Mouse (Mus musculus) neural tube, embryonic 11.5 days (tissue): ENCODE data around the gene Kmt5b. TPM values are rescaled to one million over a fixed set of nuclear protein-coding genes. Genes with fewer than 3 reads are reported as not detected.

Source experiments
- ATAC-seq: fragments of 200-750 bp; cut with Nextera tagmentation; 2 replicates; pipeline ENCODE4 v1.8.0; 2017; ENCODE audit warnings: moderate number of reproducible peaks, mild to moderate bottlenecking, moderate TSS enrichment, moderate library complexity; ENCODE audit not compliant: insufficient read depth, low FRiP score, low TSS enrichment
- DNase-seq: peaks from one replicate; pipeline ENCODE4 v3.0.0-alpha.2; 2015; ENCODE audit warnings: low spot score
- H3K27ac ChIP-seq: fragments of 300-500 bp; sonication (generic); 2 replicates; pipeline ENCODE4 v1.5.1; 2014; ENCODE audit warnings: low read depth, mild to moderate bottlenecking, low read length
- H3K27me3 ChIP-seq: fragments of 300-500 bp; sonication (generic); 2 replicates; pipeline ENCODE4 v1.6.1; 2014; ENCODE audit warnings: mild to moderate bottlenecking, low read length, mixed read lengths; ENCODE audit not compliant: control insufficient read depth, insufficient read depth
- H3K36me3 ChIP-seq: fragments of 300-500 bp; sonication (generic); 2 replicates; pipeline ENCODE4 v1.6.1; 2014; ENCODE audit warnings: mild to moderate bottlenecking, low read length, moderate library complexity, mixed read lengths; ENCODE audit not compliant: control insufficient read depth, insufficient read depth
- H3K4me1 ChIP-seq: fragments of 300-500 bp; sonication (generic); 2 replicates; pipeline ENCODE4 v1.6.1; 2014; ENCODE audit warnings: low read length, mixed read lengths; ENCODE audit not compliant: control insufficient read depth, insufficient read depth
- H3K4me2 ChIP-seq: fragments of 300-500 bp; sonication (generic); 2 replicates; pipeline ENCODE4 v1.6.1; 2014; ENCODE audit warnings: low read depth, mild to moderate bottlenecking, moderate library complexity
- H3K4me3 ChIP-seq: fragments of 300-500 bp; sonication (generic); 2 replicates; pipeline ENCODE4 v1.5.1; 2014; ENCODE audit warnings: low read depth, low read length
- H3K9ac ChIP-seq: fragments of 300-500 bp; sonication (generic); 2 replicates; pipeline ENCODE4 v1.6.1; 2014; ENCODE audit warnings: mild to moderate bottlenecking, low read length
- H3K9me3 ChIP-seq: fragments of 300-500 bp; sonication (generic); 2 replicates; pipeline ENCODE4 v1.6.1; 2016; ENCODE audit warnings: low read length; ENCODE audit not compliant: control insufficient read depth
- WGBS: fragments of 180-500 bp; shearing (Covaris S2); extraction: QIAGEN DNeasy Blood & Tissue Kit; methylation state at CpG from one replicate; pipeline ENCODE4 v1.1.7; 2014; 5-methylcytosine and 5-hydroxymethylcytosine counted together
- polyA plus RNA-seq: library from polyadenylated mRNA; unstranded; fragments of >200 nt; fragmentation: Nextera tagmentation; extraction: Ambion mirVana; gene quantifications from 2 replicates; pipeline ENCODE4 v1.2.1, GENCODE M21; 2014

The Kmt5b gene
- polyA plus RNA-seq, 1 experiment from 2014 or later = 42.0 TPM

GRCm38 (mm10) chr19:3850847-3851469 lies 83.7 kb downstream of the Kmt5b start:
- H3K27me3 ChIP-seq = no peaks in the 10 kb centered on the region
- 6% methylated on average over 19 of the region's 19 CpGs for WGBS
- H3K9ac ChIP-seq = peak overlapping the region; percentile 90
- peak overlapping the region; percentile 81 for H3K4me2 ChIP-seq
- H3K27ac ChIP-seq = no peak overlapping the region
- H3K4me1 ChIP-seq = peaks cover 13% of the 10 kb centered on the region; the same call in 1 of the 2 replicates
- no peaks in the 10 kb centered on the region for H3K36me3 ChIP-seq
- no peaks in the 10 kb centered on the region for H3K9me3 ChIP-seq
- ATAC-seq (peak; percentile 61; the same call in 1 of the 2 replicates), DNase-seq (peak; percentile 42)
- peak overlapping the region; percentile 85 for H3K4me3 ChIP-seq

- WGBS = 1% methylated on average over 47 of the region's 54 CpGs
- ATAC-seq = peak; percentile 97
- H3K9me3 ChIP-seq = no peaks in the 10 kb centered on the region
- H3K4me1 ChIP-seq = peaks cover 13% of the 10 kb centered on the region; the same call in 1 of the 2 replicates
- peak; percentile 98 for DNase-seq
- H3K36me3 ChIP-seq = no peaks in the 10 kb centered on the region
- peak within 1 kb of the TSS; percentile 81 for H3K4me2 ChIP-seq
- H3K27ac ChIP-seq = peak within 1 kb of the TSS; percentile 95
- H3K4me3 ChIP-seq = peak within 1 kb of the TSS; percentile 85
- H3K9ac ChIP-seq = peak within 1 kb of the TSS; percentile 90
- no peaks in the 10 kb centered on the region for H3K27me3 ChIP-seq
Measured at GRCm38 (mm10) chr19:3851502-3851962, 84.3 kb downstream of the Kmt5b start, which contains the start of gene Chka. Gene Chka (plus strand): TSS chr19:3851773.

GRCm38 (mm10) chr19:3851979-3852681 lies 84.9 kb downstream of the Kmt5b start:
- peak overlapping the region; percentile 90 for H3K9ac ChIP-seq
- H3K4me3 ChIP-seq = peak overlapping the region; percentile 85
- no peak for DNase-seq
- no peaks in the 10 kb centered on the region for H3K9me3 ChIP-seq
- H3K27ac ChIP-seq = peak overlapping the region; percentile 95
- no peaks in the 10 kb centered on the region for H3K27me3 ChIP-seq
- 0% methylated on average over 49 of the region's 74 CpGs for WGBS
- H3K4me1 ChIP-seq = peaks cover 13% of the 10 kb centered on the region; the same call in 1 of the 2 replicates
- peak; percentile 20 for ATAC-seq
- H3K36me3 ChIP-seq = no peaks in the 10 kb centered on the region
- peak overlapping the region; percentile 81 for H3K4me2 ChIP-seq

GRCm38 (mm10) chr19:3853121-3853520 lies 85.9 kb downstream of the Kmt5b start:
- peak overlapping the region; percentile 85; the same call in 1 of the 2 replicates for H3K4me3 ChIP-seq
- no peak overlapping the region; the same call in 1 of the 2 replicates for H3K4me2 ChIP-seq
- no peaks in the 10 kb centered on the region for H3K9me3 ChIP-seq
- 89% methylated on average over 10 of the region's 10 CpGs for WGBS
- H3K4me1 ChIP-seq = peaks cover 13% of the 10 kb centered on the region; the same call in 1 of the 2 replicates
- ATAC-seq (no peak), DNase-seq (no peak)
- no peak overlapping the region for H3K9ac ChIP-seq
- H3K27me3 ChIP-seq = no peaks in the 10 kb centered on the region
- H3K36me3 ChIP-seq = no peaks in the 10 kb centered on the region
- H3K27ac ChIP-seq = no peak overlapping the region

- Histone ChIP-seq H3K27me3 (no peaks in the 10 kb centered on the region), H3K27ac (no peak overlapping the region), H3K9ac (no peak overlapping the region), H3K36me3 (no peaks in the 10 kb centered on the region), H3K9me3 (no peaks in the 10 kb centered on the region), H3K4me1 (peaks cover 13% of the 10 kb centered on the region; the same call in 1 of the 2 replicates), H3K4me3 (no peak overlapping the region), H3K4me2 (no peak overlapping the region)
- DNase-seq (no peak), ATAC-seq (no peak)
- 93% methylated on average over 1 of the region's 1 CpGs for WGBS
Measured at GRCm38 (mm10) chr19:3853891-3854290, 86.7 kb downstream of the Kmt5b start.

GRCm38 (mm10) chr19:3855091-3855490 lies 87.9 kb downstream of the Kmt5b start:
- no peak overlapping the region for H3K4me2 ChIP-seq
- H3K4me3 ChIP-seq = no peak overlapping the region
- DNase-seq (no peak), ATAC-seq (no peak)
- peaks cover 13% of the 10 kb centered on the region; the same call in 1 of the 2 replicates for H3K4me1 ChIP-seq
- no peak overlapping the region for H3K9ac ChIP-seq
- no peaks in the 10 kb centered on the region for H3K9me3 ChIP-seq
- WGBS = 75% methylated on average over 6 of the region's 6 CpGs
- H3K27ac ChIP-seq = no peak overlapping the region
- no peaks in the 10 kb centered on the region for H3K36me3 ChIP-seq
- no peaks in the 10 kb centered on the region for H3K27me3 ChIP-seq

GRCm38 (mm10) chr19:3855601-3856000 lies 88.4 kb downstream of the Kmt5b start:
- WGBS = 27% methylated on average over 4 of the region's 4 CpGs
- Histone ChIP-seq H3K9ac (no peak overlapping the region), H3K4me2 (no peak overlapping the region), H3K36me3 (no peaks in the 10 kb centered on the region), H3K27me3 (no peaks in the 10 kb centered on the region), H3K9me3 (no peaks in the 10 kb centered on the region), H3K4me1 (peaks cover 13% of the 10 kb centered on the region; the same call in 1 of the 2 replicates), H3K27ac (no peak overlapping the region), H3K4me3 (no peak overlapping the region)
- ATAC-seq (no peak), DNase-seq (no peak)

- no peak overlapping the region for H3K9ac ChIP-seq
- H3K4me1 ChIP-seq = 0 out of 2 replicates have a peak, but pooled peaks cover 8% of the 10 kb centered on the region
- no peak overlapping the region for H3K4me3 ChIP-seq
- no peak overlapping the region for H3K27ac ChIP-seq
- no peak overlapping the region for H3K4me2 ChIP-seq
- no peak for DNase-seq
- no peaks in the 10 kb centered on the region for H3K27me3 ChIP-seq
- no peak for ATAC-seq
- 81% methylated on average over 3 of the region's 3 CpGs for WGBS
- no peaks in the 10 kb centered on the region for H3K9me3 ChIP-seq
- no peaks in the 10 kb centered on the region for H3K36me3 ChIP-seq
Measured at GRCm38 (mm10) chr19:3857220-3857619, 90.0 kb downstream of the Kmt5b start.
